Mouse (Mus musculus): ENCODE measurements around the gene Fbxl13. TPM values are rescaled to one million over a fixed set of nuclear protein-coding genes. Genes with fewer than 3 reads are reported as not detected.
A peak's percentile ranks its signal among the peaks of the same experiment; 100 is the strongest.

Fbxl13 gene
- polyA plus RNA-seq, 1 experiment from 2014 or later: 0.44 TPM

- H3K27ac ChIP-seq: no peak overlapping the region
- WGBS: 86% methylated on average over 12 of the region's 12 CpGs
- no peak overlapping the region for H3K4me2 ChIP-seq (replicated peaks)
- H3K27me3 ChIP-seq: no peaks in the 10 kb centered on the region
- no peak overlapping the region for H3K9ac ChIP-seq
- H3K4me1 ChIP-seq: peaks cover 3% of the 10 kb centered on the region; the same call in 1 of the 2 replicates
- peaks cover 24% of the 10 kb centered on the region for H3K36me3 ChIP-seq
- ATAC-seq (ENCODE audit: low FRiP score): no peak
- 0 out of 2 replicates have a peak, but pooled peaks cover 2% of the 10 kb centered on the region for H3K9me3 ChIP-seq (replicated peaks)
- no peak overlapping the region for H3K4me3 ChIP-seq
Measured at GRCm38 (mm10) chr5:21675019-21675418, 29.6 kb upstream of the Fbxl13 start.

- Histone ChIP-seq H3K4me3 (no peak overlapping the region), H3K36me3 (peaks cover 24% of the 10 kb centered on the region), H3K27ac (no peak overlapping the region), H3K4me2 (replicated peaks) (no peak overlapping the region), H3K27me3 (no peaks in the 10 kb centered on the region), H3K4me1 (peaks cover 3% of the 10 kb centered on the region; the same call in 1 of the 2 replicates), H3K9ac (no peak overlapping the region), H3K9me3 (replicated peaks) (0 out of 2 replicates have a peak, but pooled peaks cover 2% of the 10 kb centered on the region)
- 87% methylated on average over 9 of the region's 9 CpGs for WGBS
- no peak; the same call in 1 of the 2 replicates for ATAC-seq (ENCODE audit: low FRiP score)
Measured at GRCm38 (mm10) chr5:21673742-21674141, 28.3 kb upstream of the Fbxl13 start.

GRCm38 (mm10) chr5:21672812-21673635, 27.6 kb upstream of the Fbxl13 start:
- Histone ChIP-seq H3K27me3 (no peaks in the 10 kb centered on the region), H3K9ac (no peak overlapping the region), H3K9me3 (replicated peaks) (no peaks in the 10 kb centered on the region), H3K36me3 (peaks cover 20% of the 10 kb centered on the region), H3K4me3 (no peak overlapping the region), H3K4me2 (replicated peaks) (peak overlapping the region; percentile 13), H3K27ac (no peak overlapping the region), H3K4me1 (peaks cover 3% of the 10 kb centered on the region; the same call in 1 of the 2 replicates)
- ATAC-seq (ENCODE audit: low FRiP score): peak; percentile 69
- 51% methylated on average over 23 of the region's 23 CpGs for WGBS

- Histone ChIP-seq H3K9ac (no peak overlapping the region), H3K9me3 (replicated peaks) (no peaks in the 10 kb centered on the region), H3K36me3 (0 out of 2 replicates have a peak, but pooled peaks cover 10% of the 10 kb centered on the region), H3K4me1 (peaks cover 3% of the 10 kb centered on the region; the same call in 1 of the 2 replicates), H3K27me3 (no peaks in the 10 kb centered on the region), H3K4me2 (replicated peaks) (no peak overlapping the region), H3K4me3 (no peak overlapping the region), H3K27ac (no peak overlapping the region)
- WGBS: 98% methylated on average over 2 of the region's 2 CpGs
- ATAC-seq (ENCODE audit: low FRiP score): no peak
Measured at GRCm38 (mm10) chr5:21669307-21669706, 23.9 kb upstream of the Fbxl13 start.

DNA sequence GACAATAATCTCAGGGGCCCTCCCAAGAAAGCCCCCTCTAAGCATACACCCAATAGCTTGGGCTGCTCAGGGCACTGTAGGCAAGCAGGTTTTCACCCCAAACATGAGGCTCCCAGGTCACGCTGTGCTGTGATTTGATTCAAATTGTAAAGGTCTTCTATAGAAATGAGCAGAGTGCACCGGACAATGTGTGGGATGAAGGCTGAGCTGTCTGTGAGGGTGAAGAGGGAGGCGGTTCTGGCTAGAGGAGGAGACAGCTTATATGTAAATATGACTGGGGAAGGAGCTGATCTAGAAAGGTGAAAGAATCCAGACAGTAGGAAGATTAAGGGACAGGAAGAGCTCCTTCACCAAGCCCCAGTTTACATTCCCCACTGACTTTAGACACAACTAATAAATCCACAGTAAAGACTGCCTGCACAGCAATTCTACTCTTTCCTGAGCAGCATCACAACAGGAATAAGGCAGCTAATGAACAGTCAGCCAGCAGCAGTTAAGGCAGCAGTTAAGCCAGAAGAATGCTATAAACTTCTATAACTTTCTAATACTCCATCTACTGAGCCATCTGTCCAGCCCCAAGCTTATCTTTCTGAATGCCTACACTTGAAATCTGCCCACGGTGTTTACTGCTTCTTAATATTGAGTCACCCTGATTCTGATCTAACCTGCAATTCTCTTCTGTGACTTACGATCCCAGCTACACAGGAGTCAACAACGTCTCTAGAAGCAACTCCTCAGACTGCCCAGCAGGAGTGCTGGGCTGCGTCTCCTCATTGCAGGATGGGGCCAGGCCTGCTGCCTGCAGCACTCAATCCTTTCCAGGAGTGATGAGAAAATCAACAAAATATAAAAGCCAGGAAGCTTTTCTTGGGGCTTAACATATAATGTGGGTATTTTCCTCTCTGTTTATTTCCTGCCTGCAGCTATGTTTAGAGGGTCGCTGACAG, 22.0 kb upstream of the Fbxl13 start:
- Histone ChIP-seq H3K9me3 (replicated peaks) (no peaks in the 10 kb centered on the region), H3K27ac (no peak overlapping the region), H3K4me2 (replicated peaks) (no peak overlapping the region), H3K36me3 (peaks cover 26% of the 10 kb centered on the region), H3K9ac (no peak overlapping the region), H3K4me3 (no peak overlapping the region), H3K4me1 (no peaks in the 10 kb centered on the region), H3K27me3 (no peaks in the 10 kb centered on the region)
- 62% methylated on average over 8 of the region's 8 CpGs for WGBS
- no peak for ATAC-seq (ENCODE audit: low FRiP score)

DNA sequence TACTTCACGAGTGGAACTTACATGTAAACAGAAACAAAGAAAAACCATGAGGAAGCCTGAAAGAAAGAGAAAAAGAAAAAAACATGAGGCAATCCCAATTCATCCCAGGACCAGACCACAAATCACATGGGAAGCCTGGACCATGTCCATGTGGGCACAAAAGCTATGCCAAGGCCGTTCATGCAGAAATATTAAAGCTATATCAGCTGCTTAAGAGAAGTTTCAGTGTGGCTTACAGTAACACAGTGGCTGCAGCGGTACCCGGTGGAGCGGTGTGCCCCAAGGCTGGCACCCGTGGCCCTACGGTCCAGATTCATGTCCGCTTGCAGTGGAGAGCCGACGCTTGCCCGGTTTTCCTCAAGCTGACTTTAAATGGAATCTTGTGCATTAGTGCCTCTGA, 17.6 kb upstream of the Fbxl13 start:
- H3K36me3 ChIP-seq: peaks cover 64% of the 10 kb centered on the region
- ATAC-seq (ENCODE audit: low FRiP score): no peak

GRCm38 (mm10) chr5:21660850-21661249, 15.4 kb upstream of the Fbxl13 start:
- no peaks in the 10 kb centered on the region for H3K27me3 ChIP-seq
- peaks cover 77% of the 10 kb centered on the region for H3K36me3 ChIP-seq
- H3K4me3 ChIP-seq: no peak overlapping the region
- WGBS: 95% methylated on average over 6 of the region's 6 CpGs
- no peak overlapping the region for H3K4me2 ChIP-seq (replicated peaks)
- H3K27ac ChIP-seq: no peak overlapping the region
- H3K9me3 ChIP-seq (replicated peaks): no peaks in the 10 kb centered on the region
- H3K4me1 ChIP-seq: peaks cover 3% of the 10 kb centered on the region; the same call in 1 of the 2 replicates
- no peak for ATAC-seq (ENCODE audit: low FRiP score)
- H3K9ac ChIP-seq: no peak overlapping the region

More for the DNA sequence above, 17.6 kb upstream of the Fbxl13 start:
- Histone ChIP-seq H3K4me1 (peaks cover 3% of the 10 kb centered on the region; the same call in 1 of the 2 replicates), H3K27me3 (no peaks in the 10 kb centered on the region), H3K4me3 (no peak overlapping the region), H3K4me2 (replicated peaks) (no peak overlapping the region), H3K27ac (no peak overlapping the region), H3K9ac (no peak overlapping the region), H3K9me3 (replicated peaks) (no peaks in the 10 kb centered on the region)
- 95% methylated on average over 11 of the region's 11 CpGs for WGBS

GRCm38 (mm10) chr5:21658623-21659395, 13.4 kb upstream of the Fbxl13 start:
- no peaks in the 10 kb centered on the region for H3K27me3 ChIP-seq
- WGBS: 57% methylated on average over 11 of the region's 11 CpGs
- H3K4me1 ChIP-seq: peaks cover 3% of the 10 kb centered on the region; the same call in 1 of the 2 replicates
- H3K9me3 ChIP-seq (replicated peaks): no peaks in the 10 kb centered on the region
- H3K9ac ChIP-seq: no peak overlapping the region
- peaks cover 72% of the 10 kb centered on the region for H3K36me3 ChIP-seq
- ATAC-seq (ENCODE audit: low FRiP score): peak; percentile 54
- no peak overlapping the region for H3K4me3 ChIP-seq
- H3K4me2 ChIP-seq (replicated peaks): no peak overlapping the region
- no peak overlapping the region; the same call in 1 of the 2 replicates for H3K27ac ChIP-seq

GRCm38 (mm10) chr5:21658038-21658437, 12.6 kb upstream of the Fbxl13 start:
- Histone ChIP-seq H3K9me3 (replicated peaks) (no peaks in the 10 kb centered on the region), H3K4me2 (replicated peaks) (no peak overlapping the region), H3K4me1 (peaks cover 3% of the 10 kb centered on the region; the same call in 1 of the 2 replicates), H3K4me3 (no peak overlapping the region), H3K27ac (no peak overlapping the region), H3K27me3 (no peaks in the 10 kb centered on the region), H3K9ac (no peak overlapping the region), H3K36me3 (peaks cover 73% of the 10 kb centered on the region)
- WGBS: 89% methylated on average over 6 of the region's 6 CpGs
- ATAC-seq (ENCODE audit: low FRiP score): no peak

GRCm38 (mm10) chr5:21656912-21657311, 11.5 kb upstream of the Fbxl13 start:
- peaks cover 3% of the 10 kb centered on the region; the same call in 1 of the 2 replicates for H3K4me1 ChIP-seq
- no peak overlapping the region for H3K4me2 ChIP-seq (replicated peaks)
- H3K9ac ChIP-seq: no peak overlapping the region
- no peaks in the 10 kb centered on the region for H3K27me3 ChIP-seq
- WGBS: 88% methylated on average over 9 of the region's 9 CpGs
- H3K4me3 ChIP-seq: no peak overlapping the region
- H3K27ac ChIP-seq: no peak overlapping the region
- H3K36me3 ChIP-seq: peaks cover 75% of the 10 kb centered on the region
- no peak for ATAC-seq (ENCODE audit: low FRiP score)
- H3K9me3 ChIP-seq (replicated peaks): no peaks in the 10 kb centered on the region

GRCm38 (mm10) chr5:21651885-21652612, 6.6 kb upstream of the Fbxl13 start:
- Histone ChIP-seq H3K4me1 (peaks cover 5% of the 10 kb centered on the region), H3K4me2 (replicated peaks) (no peak overlapping the region), H3K27me3 (no peaks in the 10 kb centered on the region), H3K9me3 (replicated peaks) (no peaks in the 10 kb centered on the region), H3K9ac (no peak overlapping the region), H3K4me3 (no peak overlapping the region), H3K27ac (no peak overlapping the region), H3K36me3 (peaks cover 66% of the 10 kb centered on the region)
- ATAC-seq (ENCODE audit: low FRiP score): no peak
- 91% methylated on average over 7 of the region's 7 CpGs for WGBS

Data from hindbrain, embryonic 12.5 days (tissue).